Mouse (Mus musculus): ENCODE measurements around the gene Atg4a.

Atg4a gene

GRCm38 (mm10) chrX:141160371-141160770 lies 203.7 kb downstream of the Atg4a start:
- DNase-seq: no peak

- DNase-seq: no peak
These were observed 208.4 kb downstream of the Atg4a start for GRCm38 (mm10) chrX:141165067-141165466.

GRCm38 (mm10) chrX:141175353-141175752 lies 218.6 kb downstream of the Atg4a start:
- DNase-seq: peak in 1 of 2 experiments; percentile 39

- DNase-seq: no peak
These were observed 238.3 kb downstream of the Atg4a start for GRCm38 (mm10) chrX:141195036-141195435.

GRCm38 (mm10) chrX:141198993-141199392 lies 242.3 kb downstream of the Atg4a start:
- DNase-seq: no peak

DNA sequence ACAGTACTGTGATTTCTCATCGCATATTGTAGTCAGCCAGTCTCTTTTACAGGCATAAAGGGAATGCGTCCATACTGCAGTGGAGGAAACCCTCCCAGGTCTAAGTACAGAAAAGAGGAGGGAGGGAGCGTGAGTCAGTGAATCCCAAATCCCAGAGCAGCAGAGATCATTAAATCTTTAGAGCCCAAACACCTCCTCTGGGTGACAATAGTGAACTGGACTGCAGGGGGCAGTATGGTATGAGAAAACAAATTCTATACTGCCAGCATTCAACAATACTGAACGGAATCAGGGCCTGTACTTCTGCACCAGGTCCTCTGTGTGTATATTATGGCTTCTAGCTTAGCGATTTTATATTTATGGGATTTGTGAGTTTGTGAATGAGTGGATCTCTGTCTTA lies 256.1 kb downstream of the Atg4a start:
- peak in 1 of 2 experiments; percentile 45 for DNase-seq

All from kidney, postnatal 25 days (tissue).